Mouse (Mus musculus) thymus, postnatal 25 days (tissue): Measurements from ENCODE around the gene Gprc6a.

Experiments
- DNase-seq: peaks from one replicate; pipeline ENCODE4 v3.0.0; 2022

Gene Gprc6a

GRCm38 (mm10) chr10:51631411-51632136 is at the start of gene Gprc6a:
Gprc6a (minus strand) TSS chr10:51631461.
- no peak for DNase-seq

- no peak for DNase-seq
Measured at GRCm38 (mm10) chr10:51678251-51678639, 47.0 kb upstream of the Gprc6a start.

DNA sequence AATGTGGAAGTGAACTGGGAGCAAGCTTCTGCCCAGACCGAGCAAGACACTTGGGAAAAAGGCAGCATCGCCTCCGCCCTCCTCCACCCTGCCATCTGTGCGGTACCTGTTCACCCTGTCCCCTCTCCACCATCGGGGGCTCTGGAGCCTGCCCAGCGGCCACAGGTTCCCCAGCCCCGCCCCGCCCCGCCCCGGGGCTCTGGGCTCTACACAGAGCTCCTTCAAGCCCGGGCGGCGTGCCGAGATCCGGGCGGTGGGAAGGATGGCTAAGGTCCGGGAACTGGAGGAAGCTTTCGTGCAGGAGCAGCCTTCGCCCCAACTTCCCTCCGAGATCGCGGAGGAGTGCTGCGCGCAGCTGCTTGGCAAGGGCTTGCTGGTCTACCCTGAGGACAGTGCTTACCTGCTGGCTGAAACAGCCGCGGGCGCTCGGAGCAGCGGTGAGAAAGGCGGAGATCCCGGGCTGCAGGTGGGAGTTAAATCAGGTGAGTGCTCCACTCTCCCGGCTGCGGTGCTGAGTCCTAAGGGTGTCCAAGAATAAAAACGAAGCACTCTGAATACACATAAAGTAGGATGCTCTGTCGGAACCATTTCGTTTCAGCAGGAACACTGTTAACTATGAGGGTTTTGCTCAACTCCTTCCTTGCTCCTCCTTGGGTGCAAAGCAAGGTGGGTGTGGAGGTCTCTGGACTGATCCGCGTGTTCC is 46.4 kb upstream of the Gprc6a start, which contains the start of gene Rfx6:
TSS of gene Rfx6 (plus strand) at position 209 of the 703 bp plus-strand sequence.
- DNase-seq = no peak

GRCm38 (mm10) chr10:51672082-51672779 is 41.0 kb upstream of the Gprc6a start:
- no peak for DNase-seq

GRCm38 (mm10) chr10:51671583-51671982 is 40.3 kb upstream of the Gprc6a start:
- DNase-seq = no peak

DNA sequence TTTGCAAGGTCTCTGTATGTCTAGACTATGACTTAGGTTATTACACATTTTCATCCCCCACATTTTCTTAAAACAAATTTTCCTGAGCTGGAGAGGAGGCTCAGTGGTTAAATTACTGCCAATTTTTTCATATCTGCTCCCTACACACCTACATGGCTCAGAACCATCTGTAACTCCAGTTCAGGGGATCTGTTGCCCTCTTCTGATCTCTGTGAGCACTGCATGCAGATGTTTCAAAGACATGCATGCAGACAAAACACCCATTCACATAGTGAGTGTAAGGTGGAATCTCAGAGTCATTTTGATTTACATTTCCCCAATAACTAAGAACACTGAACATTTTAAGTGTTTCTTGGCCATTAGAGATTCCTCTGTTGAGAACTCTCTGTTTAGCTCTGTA is 38.1 kb upstream of the Gprc6a start:
- no peak for DNase-seq

DNA sequence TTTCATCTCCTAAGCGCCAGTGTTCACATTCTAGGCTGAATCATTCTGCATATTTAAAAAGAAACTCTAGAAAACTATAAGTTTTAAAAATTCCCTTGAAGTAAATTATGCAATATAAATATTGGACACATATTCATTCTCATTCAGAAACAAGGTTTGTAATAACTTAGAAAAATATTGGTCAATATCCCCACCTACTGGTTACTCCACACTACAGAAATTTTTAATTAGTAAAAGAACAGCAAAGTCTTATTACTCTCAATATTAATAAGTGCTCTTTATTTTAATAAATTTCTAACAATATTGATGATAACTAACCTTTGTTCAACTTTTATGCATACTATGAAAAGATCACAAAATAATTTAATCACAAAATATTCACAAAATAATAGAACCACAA is 26.1 kb upstream of the Gprc6a start:
- no peak for DNase-seq

DNA sequence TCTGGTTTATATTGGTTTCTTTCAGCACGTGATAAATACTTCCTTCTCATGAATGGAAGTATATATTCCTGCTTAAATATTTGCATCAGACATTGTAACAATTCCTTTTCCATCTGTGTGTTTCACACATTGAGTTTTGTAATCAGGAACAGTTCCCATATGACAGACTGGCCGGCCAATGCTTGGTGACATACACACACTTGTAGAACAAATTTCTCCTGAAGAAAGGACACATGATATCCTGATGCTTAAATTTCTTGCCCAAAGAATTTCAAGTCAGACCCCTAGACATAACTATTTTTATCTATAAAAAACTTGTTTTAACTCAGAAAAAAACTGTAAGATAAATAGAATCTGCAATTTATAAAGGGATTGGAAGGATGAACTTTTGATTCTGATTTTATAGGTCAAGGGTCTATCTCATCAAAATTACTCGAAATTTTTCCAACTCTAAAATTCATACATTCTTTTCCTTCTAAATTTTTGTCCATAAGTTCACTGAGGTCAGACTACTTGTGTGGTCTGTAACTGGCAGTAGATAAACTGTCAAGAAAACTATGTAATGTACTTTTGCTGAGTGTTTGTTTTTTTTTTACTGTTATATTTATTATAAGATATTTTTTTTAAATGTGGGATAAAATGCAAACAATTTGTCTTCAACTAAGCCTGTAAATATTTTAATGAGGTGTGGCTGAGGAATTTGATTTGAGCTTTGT is 18.4 kb upstream of the Gprc6a start:
- DNase-seq = no peak

DNA sequence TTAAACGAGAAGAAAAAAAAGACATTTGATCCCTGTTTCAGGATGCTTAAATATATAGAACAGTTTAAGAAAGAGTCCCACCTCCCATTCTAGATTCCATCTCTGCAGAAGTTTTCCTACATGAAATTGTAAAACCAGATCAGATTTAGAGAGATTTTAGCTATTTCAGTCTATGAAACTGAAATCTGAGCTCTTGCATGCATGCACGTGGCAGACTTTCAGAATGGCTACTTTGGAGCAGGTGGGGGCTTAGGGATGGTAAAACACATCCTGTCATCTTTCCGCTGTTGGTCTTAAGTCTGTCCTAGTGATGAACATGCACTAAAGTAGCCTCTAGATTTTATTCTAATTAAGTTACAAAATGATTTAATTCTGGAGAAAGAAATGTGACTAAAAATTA is 10.1 kb downstream of the Gprc6a start:
- no peak for DNase-seq

DNA sequence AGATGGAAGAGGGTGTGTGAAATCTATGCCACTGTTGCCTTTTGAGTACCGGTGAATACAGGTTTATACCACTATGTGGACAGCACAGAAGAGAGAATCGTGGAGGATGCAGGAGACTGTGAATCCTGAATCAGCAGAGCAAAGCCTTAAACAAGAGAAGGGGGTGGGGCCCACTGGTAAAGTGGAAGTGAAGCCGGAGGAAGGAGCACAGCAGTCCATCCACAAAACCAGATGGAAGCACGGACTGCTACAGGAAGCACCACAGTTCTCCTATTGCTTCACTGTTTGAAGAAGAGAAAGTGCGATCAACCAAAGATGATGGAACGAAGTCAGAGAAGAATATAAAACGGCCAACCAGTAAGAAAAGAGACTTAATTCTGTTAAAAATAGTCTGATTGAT is 11.1 kb downstream of the Gprc6a start:
- no peak for DNase-seq

- no peak for DNase-seq
Measured at GRCm38 (mm10) chr10:51618538-51618937, 12.7 kb downstream of the Gprc6a start.

GRCm38 (mm10) chr10:51614826-51615590 is 16.3 kb downstream of the Gprc6a start:
- DNase-seq = no peak

DNA sequence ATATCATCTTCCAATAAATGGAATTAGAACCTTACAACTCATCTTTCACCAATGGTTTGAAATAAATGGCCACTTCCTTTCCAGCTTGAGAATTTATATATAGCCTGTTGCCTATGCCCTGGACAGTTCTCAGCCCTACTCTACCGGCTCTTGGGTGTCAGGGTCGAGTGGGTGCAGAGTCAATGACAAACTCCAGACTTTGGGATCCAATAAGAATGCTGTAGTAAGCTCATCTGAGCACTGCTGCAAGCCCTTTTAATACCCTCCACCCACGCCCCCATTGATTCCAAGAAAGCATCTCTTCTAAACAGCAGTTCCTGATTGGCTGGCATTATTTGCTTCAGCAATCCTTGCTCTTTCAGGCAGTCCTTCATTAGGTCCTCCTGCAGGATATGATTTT is 17.8 kb downstream of the Gprc6a start:
- no peak for DNase-seq

GRCm38 (mm10) chr10:51611969-51612682 is 19.1 kb downstream of the Gprc6a start:
- no peak for DNase-seq

DNA sequence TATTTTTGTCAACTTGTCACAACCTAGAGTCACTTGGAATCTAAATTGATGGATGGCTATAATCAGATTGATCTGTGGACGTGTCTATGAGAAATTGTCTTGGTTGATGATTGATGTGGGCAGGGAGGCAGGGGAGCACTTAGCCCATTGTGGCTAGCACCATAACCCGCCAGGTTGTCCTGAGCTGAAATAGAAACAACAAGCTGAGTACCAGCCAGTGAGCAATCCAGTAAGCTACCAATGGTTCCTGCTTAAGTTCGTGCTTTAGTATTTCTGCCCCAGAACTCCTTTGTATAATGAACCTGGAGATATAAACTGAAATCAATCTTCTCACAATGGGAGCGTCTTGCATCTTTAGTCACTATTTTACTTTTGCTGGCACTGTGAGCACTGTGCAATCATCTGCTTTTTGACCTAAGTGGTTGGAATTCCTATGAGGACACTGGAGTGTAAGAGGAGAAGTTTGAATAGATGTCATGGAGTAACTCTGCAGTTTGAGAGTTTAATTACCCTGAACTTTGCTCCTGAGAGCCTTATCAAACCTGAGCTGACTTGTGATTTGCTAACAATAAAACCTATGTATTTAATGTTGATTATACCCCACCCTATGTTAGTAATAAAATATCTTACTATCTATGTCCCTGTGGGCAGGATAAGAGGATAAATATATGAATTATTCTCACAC is 21.4 kb downstream of the Gprc6a start:
- DNase-seq = no peak

- no peak for DNase-seq
Measured at GRCm38 (mm10) chr10:51596928-51597635, 34.2 kb downstream of the Gprc6a start.

GRCm38 (mm10) chr10:51595001-51595931 is 36.0 kb downstream of the Gprc6a start:
- DNase-seq = no peak

DNA sequence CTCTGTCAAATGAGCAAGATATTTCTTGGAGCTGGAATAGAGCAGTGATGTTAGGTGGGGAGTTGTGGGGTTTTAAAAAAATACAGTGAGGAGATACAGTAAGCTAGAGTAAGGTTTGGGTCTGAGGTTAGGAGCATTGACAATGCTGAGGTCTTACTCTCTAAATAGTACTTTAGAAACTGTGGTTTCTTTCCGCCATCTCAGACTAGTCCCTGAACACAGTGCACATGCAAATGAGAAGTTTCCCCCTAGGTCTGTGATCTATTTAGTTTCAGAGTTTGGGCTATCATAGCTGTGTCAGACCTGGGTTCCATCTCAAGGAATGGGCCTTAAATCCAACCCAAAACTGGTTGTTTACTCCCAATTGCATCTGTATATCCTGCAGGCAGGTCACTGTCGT is 39.7 kb downstream of the Gprc6a start:
- no peak for DNase-seq

DNA sequence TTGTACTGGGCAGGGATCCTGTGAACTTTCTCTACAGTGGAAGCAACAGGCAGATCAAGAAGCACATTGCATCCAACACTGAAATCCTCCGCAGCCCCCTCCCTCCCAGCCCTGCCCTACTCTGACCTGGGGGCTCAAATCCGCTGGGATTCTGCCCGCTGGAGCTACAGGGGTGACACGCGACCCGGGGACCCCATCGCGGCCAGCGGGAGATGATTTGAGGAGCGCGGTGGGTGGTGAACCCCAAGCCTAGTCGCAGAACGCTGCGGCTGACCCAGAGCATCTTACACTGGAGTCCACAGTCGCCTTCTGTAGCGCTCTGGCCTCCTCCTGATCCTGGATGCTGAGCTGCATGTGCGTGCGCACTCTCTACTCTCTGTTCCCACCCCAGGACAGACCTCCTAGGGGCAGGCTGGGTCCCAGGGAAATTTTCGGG is 41.1 kb downstream of the Gprc6a start, which contains the start of gene Fam162b:
TSS of gene Fam162b (minus strand) at position 379 of the 436 bp plus-strand sequence.
- DNase-seq = no peak
